In genomic region chr6:99521641-99522358, GRCm38 (mm10) we compare ENCODE assay signal across 8 mouse cellular contexts. TPM values are rescaled to one million over a fixed set of nuclear protein-coding genes. Genes with fewer than 3 reads are reported as not detected.
DNase-seq lines count a peak whose midpoint lies in the region; ATAC-seq and TF ChIP-seq lines count a peak whose summit lies in the region.

No protein-coding gene starts in this region.

- H3K9me3 ChIP-seq in ES-Bruce4 (replicated peaks; ENCODE audit: control insufficient read depth, insufficient read depth, low read length, poor library complexity, severe bottlenecking): no peaks in the 10 kb centered on the region
- no peaks in the 10 kb centered on the region; the same call in 1 of the 2 replicates for H3K9me3 ChIP-seq in forebrain, embryonic 11.5 days (ENCODE audit: control insufficient read depth, low read length)
- H3K9me3 ChIP-seq in heart, postnatal 0 days (replicated peaks; ENCODE audit: control insufficient read depth, low read length): no peaks in the 10 kb centered on the region
- no peaks in the 10 kb centered on the region for H3K9me3 ChIP-seq in lung, embryonic 14.5 days (ENCODE audit: low read depth, low read length)
- no peaks in the 10 kb centered on the region for H3K9me3 ChIP-seq in neural tube, embryonic 14.5 days (ENCODE audit: control insufficient read depth, low read length)

- no peak for TF ChIP-seq EP300 in ES-Bruce4 (IDR thresholded peaks at IDR 0.05; ENCODE audit: insufficient read depth, low read depth, low read length)
- TF ChIP-seq EP300 in heart, postnatal 0 days (IDR thresholded peaks at IDR 0.05; ENCODE audit: low read depth): no peak

- no peak overlapping the region for H3K27ac ChIP-seq in ES-Bruce4 (ENCODE audit: insufficient read depth, low read length)
- H3K27ac ChIP-seq in brown adipose tissue, adult 24 weeks (replicated peaks; ENCODE audit: low read depth, low read length): peak overlapping the region; percentile 84
- H3K27ac ChIP-seq in forebrain, embryonic 11.5 days (ENCODE audit: low read depth, low read length): peak overlapping the region; percentile 98
- peak overlapping the region; percentile 99 for H3K27ac ChIP-seq in heart, postnatal 0 days (ENCODE audit: low read depth)
- peak overlapping the region; percentile 99 for H3K27ac ChIP-seq in lung, embryonic 14.5 days (ENCODE audit: low read depth)
- H3K27ac ChIP-seq in neural tube, embryonic 14.5 days (ENCODE audit: low read depth, low read length): peak overlapping the region; percentile 100

- H3K4me1 ChIP-seq in ES-Bruce4 (ENCODE audit: control insufficient read depth, insufficient read depth, low read length): no peaks in the 10 kb centered on the region
- H3K4me1 ChIP-seq in brown adipose tissue, adult 24 weeks (ENCODE audit: control insufficient read depth, insufficient read depth, insufficient read length, low read length): no peaks in the 10 kb centered on the region
- peaks cover 5% of the 10 kb centered on the region; the same call in 1 of the 2 replicates for H3K4me1 ChIP-seq in forebrain, embryonic 11.5 days (replicated peaks; ENCODE audit: control insufficient read depth, insufficient read depth, low read length)
- H3K4me1 ChIP-seq in heart, postnatal 0 days (ENCODE audit: control insufficient read depth, insufficient read depth): no peaks in the 10 kb centered on the region
- no peaks in the 10 kb centered on the region for H3K4me1 ChIP-seq in lung, embryonic 14.5 days (ENCODE audit: insufficient read depth)
- H3K4me1 ChIP-seq in neural tube, embryonic 14.5 days (ENCODE audit: control insufficient read depth, insufficient read depth, low read length): peaks cover 3% of the 10 kb centered on the region

- TF ChIP-seq CTCF in ES-Bruce4 (IDR thresholded peaks at IDR 0.05; ENCODE audit: low read depth, low read length): no peak
- no peak for TF ChIP-seq CTCF in heart, postnatal 0 days (IDR thresholded peaks at IDR 0.05; ENCODE audit: low read depth)
- no peak for TF ChIP-seq CTCF in lung, embryonic 14.5 days (IDR thresholded peaks at IDR 0.05; ENCODE audit: low read depth)

- peaks cover 26% of the 10 kb centered on the region for H3K27me3 ChIP-seq in ES-Bruce4 (ENCODE audit: control insufficient read depth, insufficient read depth, low read length, poor library complexity, severe bottlenecking)
- no peaks in the 10 kb centered on the region for H3K27me3 ChIP-seq in forebrain, embryonic 11.5 days (ENCODE audit: control insufficient read depth, insufficient read depth, low read length)
- H3K27me3 ChIP-seq in heart, postnatal 0 days (ENCODE audit: control insufficient read depth, insufficient read depth, low read length): no peaks in the 10 kb centered on the region
- H3K27me3 ChIP-seq in lung, embryonic 14.5 days (ENCODE audit: insufficient read depth, low read length): no peaks in the 10 kb centered on the region
- no peaks in the 10 kb centered on the region for H3K27me3 ChIP-seq in neural tube, embryonic 14.5 days (ENCODE audit: control insufficient read depth, insufficient read depth, low read length)

- H3K36me3 ChIP-seq in ES-Bruce4 (ENCODE audit: control insufficient read depth, insufficient read depth, low read length, poor library complexity, severe bottlenecking): no peaks in the 10 kb centered on the region
- H3K36me3 ChIP-seq in forebrain, embryonic 11.5 days (ENCODE audit: control insufficient read depth, insufficient read depth, low read length): no peaks in the 10 kb centered on the region; the same call in 1 of the 2 replicates
- H3K36me3 ChIP-seq in heart, postnatal 0 days (replicated peaks; ENCODE audit: control insufficient read depth, insufficient read depth, low read length): no peaks in the 10 kb centered on the region; the same call in 1 of the 2 replicates
- no peaks in the 10 kb centered on the region for H3K36me3 ChIP-seq in lung, embryonic 14.5 days (ENCODE audit: insufficient read depth)
- no peaks in the 10 kb centered on the region for H3K36me3 ChIP-seq in neural tube, embryonic 14.5 days (ENCODE audit: control insufficient read depth, insufficient read depth, low read length)

- ATAC-seq in forebrain, embryonic 11.5 days (replicated peaks; ENCODE audit: low FRiP score): peak; percentile 45
- peak; percentile 10 for ATAC-seq in heart, postnatal 0 days (ENCODE audit: insufficient read depth, low read depth)
- ATAC-seq in lung, embryonic 14.5 days (ENCODE audit: insufficient read depth): peak; percentile 32; the same call in 1 of the 2 replicates
- peak; percentile 41 for ATAC-seq in neural tube, embryonic 14.5 days (ENCODE audit: low read depth)

- H3K4me2 ChIP-seq in forebrain, embryonic 11.5 days (ENCODE audit: low read depth, low read length, severe bottlenecking): peak overlapping the region; percentile 67
- H3K4me2 ChIP-seq in heart, postnatal 0 days (ENCODE audit: low read depth, low read length): peak overlapping the region; percentile 93
- H3K4me2 ChIP-seq in lung, embryonic 14.5 days: peak overlapping the region; percentile 94
- peak overlapping the region; percentile 99 for H3K4me2 ChIP-seq in neural tube, embryonic 14.5 days (ENCODE audit: low read depth, low read length)

- TF ChIP-seq POLR2A in ES-Bruce4 (IDR thresholded peaks at IDR 0.05; ENCODE audit: insufficient read depth, low read length): no peak

- peak overlapping the region; percentile 19 for H3K9ac ChIP-seq in ES-Bruce4 (ENCODE audit: low read depth, poor library complexity, severe bottlenecking)
- H3K9ac ChIP-seq in forebrain, embryonic 11.5 days (ENCODE audit: low read length): peak overlapping the region; percentile 98
- peak overlapping the region; percentile 85 for H3K9ac ChIP-seq in heart, postnatal 0 days (replicated peaks; ENCODE audit: low read depth, low read length)
- peak overlapping the region; percentile 79 for H3K9ac ChIP-seq in lung, embryonic 14.5 days
- peak overlapping the region; percentile 96 for H3K9ac ChIP-seq in neural tube, embryonic 14.5 days (replicated peaks; ENCODE audit: low read depth, low read length)

- peak; percentile 80 for DNase-seq in forebrain, embryonic 11.5 days (ENCODE audit: low spot score)
- DNase-seq in heart, postnatal 0 days (ENCODE audit: low spot score): peak; percentile 31
- peak; percentile 21 to 66 for DNase-seq in kidney, postnatal 36 days
- DNase-seq in lung, embryonic 14.5 days: peak; percentile 66
- peak; percentile 65 for DNase-seq in testis, postnatal 10 days (ENCODE audit: low spot score)

- peak overlapping the region; percentile 72 for H3K4me3 ChIP-seq in ES-Bruce4 (ENCODE audit: low read depth, low read length)
- H3K4me3 ChIP-seq in brown adipose tissue, adult 24 weeks (ENCODE audit: insufficient read depth, low read depth, low read length): peak overlapping the region; percentile 75
- H3K4me3 ChIP-seq in forebrain, embryonic 11.5 days (ENCODE audit: low read depth, low read length): peak overlapping the region; percentile 86
- H3K4me3 ChIP-seq in heart, postnatal 0 days (ENCODE audit: low read depth, low read length): peak overlapping the region; percentile 72
- peak overlapping the region; percentile 66 for H3K4me3 ChIP-seq in lung, embryonic 14.5 days (ENCODE audit: low read depth, low read length)
- H3K4me3 ChIP-seq in neural tube, embryonic 14.5 days (ENCODE audit: low read depth, low read length): peak overlapping the region; percentile 72

- WGBS in forebrain, embryonic 11.5 days: under 1% methylated on average over 64 of the region's 64 CpGs
- under 1% methylated on average over 64 of the region's 64 CpGs for WGBS in heart, postnatal 0 days
- WGBS in lung, embryonic 14.5 days: under 1% methylated on average over 64 of the region's 64 CpGs
- under 1% methylated on average over 64 of the region's 64 CpGs for WGBS in neural tube, embryonic 14.5 days

RNA-seq across cellular contexts. Expression of gene Foxp1, which starts 0.7 kb away (rescaled TPM):
- polyA plus RNA-seq in ES-Bruce4 (2011; ENCODE audit: insufficient read depth, insufficient read length, low read depth, missing spikeins): 31.7 and 33.5 TPM in 2 replicates
- polyA plus RNA-seq in brown adipose tissue, adult 24 weeks (2012; ENCODE audit: insufficient read depth, insufficient read length, missing spikeins): 8.8 and 10.1 TPM in 2 replicates
- 91.1 and 91.5 TPM in 2 replicates for polyA plus RNA-seq in forebrain, embryonic 11.5 days (2014; fragmentation: Nextera tagmentation; extraction: Ambion mirVana)
- total RNA-seq in heart, postnatal 0 days (2014; rRNA removed; ENCODE audit: low replicate concordance): 88.1 and 96.1 TPM in 2 replicates
- 39.5 and 40.7 TPM in 2 replicates for polyA plus RNA-seq in heart, postnatal 0 days (2015; fragmentation: Nextera tagmentation; extraction: Ambion mirVana)
- polyA plus RNA-seq in lung, embryonic 14.5 days (2014; fragmentation: Nextera tagmentation; extraction: Ambion mirVana): 111 and 114 TPM in 2 replicates
- 52.4 and 67.7 TPM in 2 replicates for polyA plus RNA-seq in neural tube, embryonic 14.5 days (2014; fragmentation: Nextera tagmentation; extraction: Ambion mirVana)

Comparison
In these comparisons a context has a peak if more than half of its experiments do, and no peak if none do; other contexts are left out.
1. H3K9ac ChIP-seq: peak in every context shown above with its lines; median percentile 98 in forebrain, embryonic 11.5 days; 96 in neural tube, embryonic 14.5 days; 85 in heart, postnatal 0 days; 79 in lung, embryonic 14.5 days; 19 in ES-Bruce4.